ENCODE assay signal across 8 mouse cellular contexts in the genomic region with DNA sequence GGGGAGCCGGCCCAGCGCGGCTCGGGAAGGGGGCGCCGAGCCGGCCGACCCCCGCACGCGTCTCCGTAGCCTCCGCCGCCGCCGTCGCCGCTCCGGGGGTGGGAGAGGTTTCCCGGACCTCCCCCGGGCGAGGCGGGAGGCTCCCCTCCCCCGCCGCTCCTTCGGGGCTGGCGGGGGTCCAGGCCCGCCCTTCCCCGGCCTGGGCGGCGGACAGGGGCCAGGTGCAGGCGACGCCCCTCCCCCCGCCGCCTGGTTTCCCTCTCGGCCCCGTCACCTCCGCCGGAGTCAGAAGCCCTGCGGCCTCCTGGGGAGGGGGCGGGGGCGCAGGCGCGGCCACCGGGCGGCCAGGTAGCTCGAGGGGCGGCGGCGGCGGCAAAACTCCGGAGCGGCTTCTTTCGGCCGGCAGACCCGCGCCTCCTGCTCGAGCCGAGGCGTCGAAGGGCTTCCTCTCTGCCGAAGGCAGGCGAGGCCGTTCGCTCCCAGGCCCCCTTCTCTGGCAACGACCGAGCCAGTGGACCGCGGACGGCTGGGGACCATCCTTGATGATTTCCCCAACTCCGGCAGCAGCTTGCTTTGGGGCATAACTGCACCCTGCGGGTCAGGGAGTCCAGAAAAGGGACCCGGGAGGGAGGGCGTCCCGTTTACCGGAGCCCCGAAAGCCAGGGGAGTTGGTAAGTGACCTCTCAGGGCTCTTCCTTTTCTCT. TPM values are rescaled to one million over a fixed set of nuclear protein-coding genes. Genes with fewer than 3 reads are reported as not detected.
DNase-seq lines count a peak whose midpoint lies in the region; ATAC-seq lines count a peak whose summit lies in the region.

No protein-coding gene starts in this region.

- no peaks in the 10 kb centered on the region for H3K36me3 ChIP-seq in heart, embryonic 16.5 days (ENCODE audit: control insufficient read depth, insufficient read depth)
- H3K36me3 ChIP-seq in limb, embryonic 13.5 days: no peaks in the 10 kb centered on the region; the same call in 1 of the 2 replicates
- no peaks in the 10 kb centered on the region for H3K36me3 ChIP-seq in neural tube, embryonic 11.5 days (ENCODE audit: control insufficient read depth, insufficient read depth, low read length)

- intact Hi-C loops in gastrocnemius, postnatal 36 days (cut with DNase I): no loop called here

- DNase-seq in gastrocnemius, adult 18-20 months (ENCODE audit: low spot score): peak; percentile 53
- no peak for DNase-seq in gastrocnemius, postnatal 36 days
- DNase-seq in embryo, embryonic 10 days (ENCODE audit: low spot score): peak; percentile 53
- peak; percentile 61 for DNase-seq in neural tube, embryonic 11.5 days (ENCODE audit: low spot score)
- no peak for DNase-seq in adipocyte (ENCODE audit: low spot score)
- DNase-seq in cerebellum, adult 11 months: no peak

- no peaks in the 10 kb centered on the region for H3K9me3 ChIP-seq in heart, embryonic 16.5 days (replicated peaks; ENCODE audit: control insufficient read depth, low read length)
- H3K9me3 ChIP-seq in limb, embryonic 13.5 days: no peaks in the 10 kb centered on the region
- H3K9me3 ChIP-seq in neural tube, embryonic 11.5 days (ENCODE audit: control insufficient read depth, low read length): no peaks in the 10 kb centered on the region

- H3K4me3 ChIP-seq in heart, embryonic 16.5 days (ENCODE audit: low read length): peak overlapping the region; percentile 71
- H3K4me3 ChIP-seq in limb, embryonic 13.5 days: peak overlapping the region; percentile 67
- peak overlapping the region; percentile 53 for H3K4me3 ChIP-seq in neural tube, embryonic 11.5 days (ENCODE audit: low read depth, low read length)

- H3K4me2 ChIP-seq in heart, embryonic 16.5 days (ENCODE audit: low read depth, low read length): peak overlapping the region; percentile 96
- peak overlapping the region; percentile 98 for H3K4me2 ChIP-seq in limb, embryonic 13.5 days (replicated peaks)
- H3K4me2 ChIP-seq in neural tube, embryonic 11.5 days (ENCODE audit: low read depth): peak overlapping the region; percentile 98

- H3K27me3 ChIP-seq in heart, embryonic 16.5 days (ENCODE audit: control insufficient read depth, insufficient read depth, low read length): no peaks in the 10 kb centered on the region
- H3K27me3 ChIP-seq in limb, embryonic 13.5 days: no peaks in the 10 kb centered on the region
- H3K27me3 ChIP-seq in neural tube, embryonic 11.5 days (ENCODE audit: control insufficient read depth, insufficient read depth, low read length): peaks cover 20% of the 10 kb centered on the region

- peak; percentile 44 for ATAC-seq in heart, embryonic 16.5 days (replicated peaks; ENCODE audit: extremely low read depth, insufficient read depth, low FRiP score)
- ATAC-seq in limb, embryonic 13.5 days (ENCODE audit: low FRiP score, low read depth): peak; percentile 18; the same call in 1 of the 2 replicates
- no peak for ATAC-seq in neural tube, embryonic 11.5 days (ENCODE audit: insufficient read depth, low FRiP score, low TSS enrichment)

- WGBS in heart, embryonic 16.5 days: 2% methylated on average over 61 of the region's 77 CpGs
- under 1% methylated on average over 59 of the region's 77 CpGs for WGBS in limb, embryonic 13.5 days
- WGBS in neural tube, embryonic 11.5 days: under 1% methylated on average over 51 of the region's 77 CpGs

- peak overlapping the region; percentile 82 for H3K9ac ChIP-seq in heart, embryonic 16.5 days (ENCODE audit: low read length)
- peak overlapping the region; percentile 83 for H3K9ac ChIP-seq in limb, embryonic 13.5 days
- peak overlapping the region; percentile 61 for H3K9ac ChIP-seq in neural tube, embryonic 11.5 days (ENCODE audit: low read length)

- peaks cover 78% of the 10 kb centered on the region for H3K4me1 ChIP-seq in heart, embryonic 16.5 days (ENCODE audit: control insufficient read depth, insufficient read depth, low read length)
- peaks cover 67% of the 10 kb centered on the region for H3K4me1 ChIP-seq in limb, embryonic 13.5 days
- peaks cover 52% of the 10 kb centered on the region for H3K4me1 ChIP-seq in neural tube, embryonic 11.5 days (ENCODE audit: control insufficient read depth, insufficient read depth, low read length)

- peak overlapping the region; percentile 96 for H3K27ac ChIP-seq in heart, embryonic 16.5 days (ENCODE audit: low read length)
- peak overlapping the region; percentile 97 for H3K27ac ChIP-seq in limb, embryonic 13.5 days
- H3K27ac ChIP-seq in neural tube, embryonic 11.5 days (ENCODE audit: low read depth, low read length): peak overlapping the region; percentile 68

RNA-seq across cellular contexts. Expression of gene Ahdc1, which starts 28.2 kb away (rescaled TPM):
- total RNA-seq in gastrocnemius, adult 18-20 months (2021): 10 to 100 TPM; 40.6 to 41.6 TPM
- total RNA-seq in gastrocnemius, postnatal 36 days (2021): 10 to 100 TPM; 27.4 to 31.7 TPM
- 7.1 and 7.2 TPM in 2 replicates for polyA plus RNA-seq in heart, embryonic 16.5 days (2015; fragmentation: Nextera tagmentation; extraction: Ambion mirVana)
- 11.3 and 11.5 TPM in 2 replicates for polyA plus RNA-seq in limb, embryonic 13.5 days (2015; fragmentation: Nextera tagmentation; extraction: Ambion mirVana)
- 6.1 and 7.2 TPM in 2 replicates for polyA plus RNA-seq in neural tube, embryonic 11.5 days (2014; fragmentation: Nextera tagmentation; extraction: Ambion mirVana)

Comparison
In these comparisons a context has a peak if more than half of its experiments do, and no peak if none do; other contexts are left out.
1. DNase-seq: peak in gastrocnemius, adult 18-20 months (single experiment), embryo, embryonic 10 days (single experiment) and neural tube, embryonic 11.5 days (single experiment); none in gastrocnemius, postnatal 36 days (0 of 2), adipocyte (single experiment) and cerebellum, adult 11 months (single experiment).
2. Peak in every context shown above with its lines, with median percentiles within 50 percentile points of each other: H3K27ac ChIP-seq, H3K4me2 ChIP-seq, H3K4me3 ChIP-seq and H3K9ac ChIP-seq.